16 mouse cellular contexts compared by ENCODE assay signal in genomic region chr3:52784476-52784875, GRCm38 (mm10).
A peak's percentile ranks its signal among the peaks of the same experiment; 100 is the strongest.
DNase-seq lines count a peak whose midpoint lies in the region; ATAC-seq and TF ChIP-seq lines count a peak whose summit lies in the region.
"Had no signal": no experiment of that assay in that cellular context is flagged by ENCODE, and none has a peak within 500 bp of the region (broad histone marks: within the 10 kb centered on the region; RNA-seq: fewer than 3 reads in every experiment).

No protein-coding gene starts in this region.

- H3K9ac ChIP-seq in forebrain, embryonic 14.5 days (ENCODE audit: low read length): no peak overlapping the region
- no peak overlapping the region for H3K9ac ChIP-seq in forebrain, embryonic 12.5 days
- H3K9ac ChIP-seq: liver, embryonic 12.5 days had no signal

- 34% methylated on average over 7 of the region's 7 CpGs for WGBS in forebrain, embryonic 14.5 days
- 60% methylated on average over 7 of the region's 7 CpGs for WGBS in forebrain, embryonic 12.5 days
- WGBS in limb, embryonic 10.5 days: 65% methylated on average over 7 of the region's 7 CpGs

- DNase-seq in forebrain, embryonic 14.5 days (ENCODE audit: low spot score): peak; percentile 75
- peak; percentile 63 for DNase-seq in A20 (ENCODE audit: low read depth, low spot score)
- DNase-seq in brain, embryonic 14.5 days (ENCODE audit: low read depth): peak; percentile 81
- DNase-seq in limb, embryonic 10.5 days (ENCODE audit: low spot score): peak; percentile 4
- no peak for DNase-seq in lung, postnatal 4 days
- DNase-seq in layer of hippocampus, adult 9-11 months: no peak
- no peak for DNase-seq in heart, postnatal 25 days (ENCODE audit: low spot score)
- DNase-seq: cerebellum, adult 2 months; gastrocnemius, postnatal 10 days; heart, postnatal 4 days; lung, postnatal 10 days; right cerebral cortex, postnatal 25 days had no signal

- no peaks in the 10 kb centered on the region for H3K4me1 ChIP-seq in forebrain, embryonic 14.5 days (ENCODE audit: control insufficient read depth, insufficient read depth, low read length)
- no peaks in the 10 kb centered on the region for H3K4me1 ChIP-seq in forebrain, embryonic 12.5 days
- no peaks in the 10 kb centered on the region; the same call in 1 of the 2 replicates for H3K4me1 ChIP-seq in limb, embryonic 10.5 days

- intact Hi-C loops in heart, postnatal 25 days (cut with DNase I): no loop called here

- no peaks in the 10 kb centered on the region for H3K9me3 ChIP-seq in forebrain, embryonic 14.5 days (replicated peaks; ENCODE audit: control insufficient read depth, low read length)
- H3K9me3 ChIP-seq in forebrain, embryonic 12.5 days: no peaks in the 10 kb centered on the region
- H3K9me3 ChIP-seq in limb, embryonic 10.5 days (replicated peaks): no peaks in the 10 kb centered on the region
- H3K9me3 ChIP-seq: liver, embryonic 12.5 days had no signal

- no peak overlapping the region; the same call in 1 of the 2 replicates for H3K27ac ChIP-seq in forebrain, embryonic 14.5 days (ENCODE audit: low read depth, low read length)
- H3K27ac ChIP-seq in forebrain, embryonic 12.5 days: no peak overlapping the region
- H3K27ac ChIP-seq in limb, embryonic 10.5 days: no peak overlapping the region
- H3K27ac ChIP-seq: layer of hippocampus, adult 2 months; liver, embryonic 12.5 days had no signal

- H3K4me2 ChIP-seq in forebrain, embryonic 14.5 days (ENCODE audit: low read length): no peak overlapping the region
- H3K4me2 ChIP-seq in forebrain, embryonic 12.5 days: no peak overlapping the region
- H3K4me2 ChIP-seq: heart, embryonic 11.5 days; liver, embryonic 12.5 days had no signal

- TF ChIP-seq CTCF in brain, embryonic 14.5 days (IDR thresholded peaks at IDR 0.05; ENCODE audit: borderline replicate concordance, extremely low read depth, insufficient read depth, insufficient read length): no peak

- peak; percentile 80 for ATAC-seq in forebrain, embryonic 14.5 days
- ATAC-seq in forebrain, embryonic 12.5 days (ENCODE audit: low FRiP score): no peak; the same call in 1 of the 2 replicates
- ATAC-seq: liver, embryonic 12.5 days had no signal

- TF ChIP-seq POLR2A in brain, embryonic 14.5 days (IDR thresholded peaks at IDR 0.05; ENCODE audit: borderline replicate concordance, extremely low read depth, insufficient read depth, insufficient read length, poor library complexity, severe bottlenecking): no peak

- H3K27me3 ChIP-seq in forebrain, embryonic 14.5 days (replicated peaks; ENCODE audit: control insufficient read depth, insufficient read depth, low read length): no peaks in the 10 kb centered on the region
- H3K27me3 ChIP-seq in forebrain, embryonic 12.5 days: no peaks in the 10 kb centered on the region
- no peaks in the 10 kb centered on the region for H3K27me3 ChIP-seq in limb, embryonic 10.5 days (ENCODE audit: low read depth, poor library complexity, severe bottlenecking)
- H3K27me3 ChIP-seq: liver, embryonic 12.5 days had no signal

- no peak overlapping the region for H3K4me3 ChIP-seq in forebrain, embryonic 14.5 days (ENCODE audit: low read depth, low read length)
- no peak overlapping the region for H3K4me3 ChIP-seq in forebrain, embryonic 12.5 days (replicated peaks)
- no peak overlapping the region for H3K4me3 ChIP-seq in limb, embryonic 10.5 days
- H3K4me3 ChIP-seq: layer of hippocampus, adult 2 months; liver, embryonic 12.5 days had no signal

- no peaks in the 10 kb centered on the region for H3K36me3 ChIP-seq in forebrain, embryonic 14.5 days (ENCODE audit: control insufficient read depth, insufficient read depth, low read length)
- no peaks in the 10 kb centered on the region for H3K36me3 ChIP-seq in forebrain, embryonic 12.5 days (replicated peaks)
- H3K36me3 ChIP-seq in limb, embryonic 10.5 days: no peaks in the 10 kb centered on the region
- H3K36me3 ChIP-seq: liver, embryonic 12.5 days had no signal

Comparison
In these comparisons a context has a peak if more than half of its experiments do, and no peak if none do; other contexts are left out.
1. DNase-seq: peak in forebrain, embryonic 14.5 days (single experiment), A20 (single experiment), brain, embryonic 14.5 days (single experiment) and limb, embryonic 10.5 days (single experiment); none in lung, postnatal 4 days (0 of 2), layer of hippocampus, adult 9-11 months (single experiment) and heart, postnatal 25 days (single experiment).